Mouse (Mus musculus) monocyte, adult 2 months (primary cell): Measurements from ENCODE around the gene Pdzd8.

ENCODE experiments used
- DNase-seq, 2 experiments: peaks; one replicate each; pipeline ENCODE4 v3.0.0; 2022; ENCODE audit warnings: low spot score in 2 of 2, low read depth in 1 of 2

Gene Pdzd8

DNA sequence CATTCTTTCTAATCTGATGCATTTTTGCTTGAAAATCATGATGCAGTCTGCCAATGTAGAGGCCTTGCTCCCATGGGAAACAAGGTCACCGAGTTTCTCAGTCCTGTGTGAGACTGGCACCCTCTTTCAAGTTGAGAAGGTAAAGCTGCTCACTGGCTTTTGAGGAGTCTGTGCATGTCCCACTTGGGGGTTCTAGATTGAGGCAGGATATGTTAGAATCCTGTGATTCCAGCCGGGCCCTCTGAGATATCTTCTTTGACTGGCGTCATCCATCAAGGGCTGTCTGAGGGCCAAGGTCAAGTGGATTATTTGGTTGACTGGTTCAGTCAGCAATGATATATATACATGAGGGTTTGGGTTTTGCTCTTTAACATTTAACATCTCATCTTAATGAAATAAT is 63.6 kb downstream of the Pdzd8 start:
- no peak for DNase-seq

GRCm38 (mm10) chr19:59280841-59281240 is 64.7 kb downstream of the Pdzd8 start:
- DNase-seq = no peak

DNA sequence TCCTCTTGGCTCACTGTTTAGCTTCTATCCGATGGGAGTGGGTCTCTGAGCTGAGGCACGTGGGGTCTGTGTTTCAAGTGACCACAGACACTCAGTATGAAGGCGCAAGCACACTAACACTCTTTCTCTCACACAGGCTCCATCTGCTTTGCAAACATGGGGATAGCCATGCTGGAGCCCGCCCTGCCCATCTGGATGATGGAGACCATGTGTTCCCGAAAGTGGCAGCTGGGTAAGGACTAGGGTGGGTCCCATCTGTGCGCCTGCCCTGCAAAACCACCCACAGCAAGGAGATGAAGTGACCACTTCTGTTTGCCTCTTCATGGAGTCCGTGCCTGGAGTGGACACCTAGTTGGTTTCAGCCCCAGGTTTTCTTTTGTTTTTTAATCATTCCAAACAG is 69.2 kb downstream of the Pdzd8 start:
- no peak for DNase-seq

DNA sequence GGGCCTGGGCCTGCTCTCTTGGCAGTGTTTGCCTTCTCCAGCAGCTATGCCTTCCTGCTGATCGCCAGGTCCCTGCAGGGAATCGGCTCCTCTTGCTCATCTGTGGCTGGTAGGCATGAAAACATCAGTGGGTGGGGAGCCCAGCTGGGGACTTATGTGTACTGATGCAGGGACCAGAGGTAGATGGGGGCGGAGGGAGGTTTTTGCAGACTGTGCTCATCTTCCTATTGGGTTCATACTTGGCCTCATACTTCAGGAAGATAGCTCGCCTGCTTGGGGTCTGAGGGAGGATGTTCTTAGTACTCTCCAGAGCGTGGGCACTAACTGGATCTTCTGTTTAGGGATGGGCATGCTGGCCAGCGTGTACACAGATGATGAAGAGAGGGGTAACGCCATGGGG is 72.4 kb downstream of the Pdzd8 start:
- DNase-seq = no peak

DNA sequence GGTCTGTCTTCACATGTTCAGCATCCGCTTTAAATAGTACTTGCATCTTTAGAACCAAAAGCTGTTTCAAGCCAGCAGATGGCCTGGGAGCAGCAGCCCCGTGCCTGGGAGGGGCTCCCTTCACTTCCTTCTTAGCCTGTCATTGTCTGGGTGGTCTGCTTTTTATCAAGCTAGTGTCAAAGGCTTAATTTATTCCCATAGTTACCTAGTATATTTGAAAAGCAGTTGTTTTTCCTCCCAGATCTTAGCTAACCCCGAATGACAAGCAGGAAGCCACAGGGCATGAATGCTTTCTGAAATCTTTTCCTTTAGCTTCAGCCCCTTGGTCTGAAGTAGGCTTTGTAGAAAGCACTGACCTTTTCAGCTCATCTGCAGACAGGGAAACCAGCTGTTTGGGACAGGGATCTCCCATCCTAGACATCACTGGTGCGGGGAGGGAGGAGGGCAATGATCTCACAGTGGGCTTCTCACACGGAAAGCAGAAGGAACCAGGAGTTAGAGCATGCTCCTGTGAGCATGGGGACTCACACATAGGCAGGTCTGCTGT is 78.1 kb downstream of the Pdzd8 start:
- DNase-seq = no peak

- DNase-seq = no peak
Observed at GRCm38 (mm10) chr19:59265907-59266306, 79.7 kb downstream of the Pdzd8 start.

DNA sequence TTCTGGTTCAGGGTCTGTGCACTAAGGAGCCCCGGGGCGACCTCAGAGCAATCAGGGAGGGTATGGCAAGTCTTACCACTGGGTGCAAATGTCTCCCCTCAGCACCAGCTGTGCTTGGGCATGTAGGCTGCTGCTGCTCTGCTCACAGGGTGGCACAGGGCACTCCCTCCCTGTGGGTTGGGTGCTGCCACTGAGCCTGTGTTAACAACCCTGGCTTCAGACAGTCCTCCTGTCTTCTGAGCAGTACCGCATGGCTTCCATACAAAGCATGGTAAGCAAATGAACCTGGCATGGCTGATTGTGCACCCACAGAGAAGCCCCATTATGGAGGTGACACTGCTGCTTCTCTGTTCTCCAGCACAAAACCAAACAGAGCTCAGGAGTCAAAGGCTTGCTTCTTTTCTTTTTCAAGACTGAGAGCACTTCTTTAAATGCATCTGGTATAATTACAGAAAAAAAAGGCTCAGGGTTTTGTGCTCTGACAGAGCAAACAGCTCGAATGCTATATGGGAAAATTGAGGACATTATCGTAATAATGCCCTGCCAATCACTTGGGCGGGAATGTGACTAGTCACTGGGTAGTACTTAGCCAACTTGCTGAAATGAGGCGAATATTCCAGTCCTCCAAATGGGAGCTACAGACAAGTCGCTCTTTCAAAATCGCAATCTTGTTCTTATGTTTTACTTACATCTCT is 80.6 kb downstream of the Pdzd8 start:
- no peak for DNase-seq

GRCm38 (mm10) chr19:59263171-59263570 is 82.4 kb downstream of the Pdzd8 start:
- DNase-seq = no peak

GRCm38 (mm10) chr19:59261604-59262003 is 84.0 kb downstream of the Pdzd8 start:
- DNase-seq = no peak

DNA sequence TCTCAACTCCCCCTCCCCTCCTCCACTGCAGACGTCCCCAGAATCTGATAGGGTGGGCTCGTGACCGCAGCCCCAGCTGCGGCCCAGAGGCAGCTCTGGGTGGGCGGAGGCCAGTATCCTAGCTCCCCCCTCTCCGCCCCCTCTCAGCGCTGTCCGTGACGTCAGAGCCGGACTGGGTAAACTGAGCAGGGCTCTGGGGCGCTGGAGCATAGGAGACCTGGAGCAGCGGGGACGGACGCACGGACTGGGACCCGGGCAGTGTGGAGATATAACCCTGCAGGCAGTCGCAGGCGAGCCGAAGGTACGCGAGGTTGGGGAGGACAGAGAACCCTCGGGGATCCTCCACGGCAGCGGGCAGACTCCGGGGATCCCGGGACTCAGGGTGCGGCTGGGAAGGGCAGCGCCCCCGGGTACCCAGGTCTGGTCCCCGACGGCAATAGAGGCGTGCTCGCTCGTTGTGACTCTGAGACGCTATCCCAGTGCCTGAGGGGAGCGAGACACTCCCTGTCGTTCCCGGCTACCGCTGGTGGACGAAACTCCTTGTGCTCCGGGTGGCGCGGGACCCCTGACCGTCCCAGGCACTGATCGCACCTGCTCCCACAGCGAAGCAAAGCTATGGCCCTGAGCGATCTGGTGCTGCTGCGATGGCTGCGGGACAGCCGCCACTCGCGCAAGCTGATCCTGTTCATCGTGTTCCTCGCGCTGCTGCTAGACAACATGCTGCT is 84.7 kb downstream of the Pdzd8 start, which contains the start of gene Slc18a2:
Gene Slc18a2, plus strand, starts transcription at position 179 of the 725 bp plus-strand sequence.
- no peak for DNase-seq

GRCm38 (mm10) chr19:59259633-59260032 is 85.9 kb downstream of the Pdzd8 start:
- DNase-seq = no peak

GRCm38 (mm10) chr19:59252651-59253050 is 92.9 kb downstream of the Pdzd8 start:
- DNase-seq = no peak

DNA sequence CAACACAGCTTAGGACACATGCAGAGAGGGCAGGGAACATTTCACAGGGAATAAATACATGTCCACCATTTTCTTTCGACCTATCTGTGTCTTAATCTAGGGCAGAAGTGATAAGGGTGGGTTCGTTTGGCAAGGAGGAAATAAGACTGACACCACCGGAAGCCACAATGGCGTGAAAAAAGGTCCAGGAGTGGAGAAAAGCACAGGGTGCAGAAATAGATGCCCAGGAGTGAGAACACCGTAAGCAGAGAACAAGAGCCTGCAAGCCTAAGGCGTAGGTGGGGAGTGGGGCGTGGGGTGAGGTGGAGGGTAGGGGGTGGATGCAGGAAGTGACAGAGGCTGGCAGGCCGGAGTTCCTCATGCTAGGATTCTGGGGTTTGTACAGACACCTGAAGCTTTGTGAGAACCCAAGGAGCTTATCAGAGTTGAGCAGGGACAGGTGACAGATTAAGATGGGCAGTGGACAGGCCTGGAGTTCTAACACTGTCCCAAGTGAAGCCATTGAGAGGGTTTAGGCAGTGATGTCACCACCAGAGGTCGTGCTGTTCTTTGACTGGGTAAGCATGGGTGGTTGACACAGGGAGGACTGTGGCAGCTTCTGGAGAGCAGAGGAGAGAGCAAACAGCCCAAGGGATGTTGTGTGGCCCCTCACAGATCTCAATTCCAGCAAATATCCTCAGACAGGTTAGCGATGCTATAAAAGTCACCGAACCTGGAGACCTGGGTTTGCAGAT is 96.9 kb downstream of the Pdzd8 start:
- DNase-seq = no peak

DNA sequence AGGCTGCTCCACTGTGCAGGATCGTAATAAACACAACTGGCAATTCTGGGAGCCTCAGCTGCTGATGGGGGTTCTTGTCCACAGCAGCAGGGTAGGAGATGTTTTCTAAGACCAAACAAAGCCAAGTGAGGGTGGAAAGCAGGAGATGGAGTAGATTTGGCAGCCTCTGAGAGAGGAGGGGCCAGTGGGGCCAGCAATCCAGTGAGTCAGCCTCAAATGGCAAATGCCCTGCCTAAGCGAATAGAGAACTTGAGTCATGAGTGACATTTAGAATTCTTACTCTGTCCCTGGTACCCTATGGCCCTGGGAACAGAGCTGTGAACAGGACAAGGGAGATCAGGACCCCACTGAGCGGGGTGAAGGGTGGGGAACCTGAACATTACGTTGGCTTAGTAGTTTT is 97.4 kb downstream of the Pdzd8 start:
- DNase-seq = no peak
